Mouse (Mus musculus): Measurements from ENCODE around the gene Card14. TPM values are rescaled to one million over a fixed set of nuclear protein-coding genes. Genes with fewer than 3 reads are reported as not detected.

Card14 gene
- total RNA-seq, 2 experiments from 2014 or later: 0.73 to 0.93 TPM

DNA sequence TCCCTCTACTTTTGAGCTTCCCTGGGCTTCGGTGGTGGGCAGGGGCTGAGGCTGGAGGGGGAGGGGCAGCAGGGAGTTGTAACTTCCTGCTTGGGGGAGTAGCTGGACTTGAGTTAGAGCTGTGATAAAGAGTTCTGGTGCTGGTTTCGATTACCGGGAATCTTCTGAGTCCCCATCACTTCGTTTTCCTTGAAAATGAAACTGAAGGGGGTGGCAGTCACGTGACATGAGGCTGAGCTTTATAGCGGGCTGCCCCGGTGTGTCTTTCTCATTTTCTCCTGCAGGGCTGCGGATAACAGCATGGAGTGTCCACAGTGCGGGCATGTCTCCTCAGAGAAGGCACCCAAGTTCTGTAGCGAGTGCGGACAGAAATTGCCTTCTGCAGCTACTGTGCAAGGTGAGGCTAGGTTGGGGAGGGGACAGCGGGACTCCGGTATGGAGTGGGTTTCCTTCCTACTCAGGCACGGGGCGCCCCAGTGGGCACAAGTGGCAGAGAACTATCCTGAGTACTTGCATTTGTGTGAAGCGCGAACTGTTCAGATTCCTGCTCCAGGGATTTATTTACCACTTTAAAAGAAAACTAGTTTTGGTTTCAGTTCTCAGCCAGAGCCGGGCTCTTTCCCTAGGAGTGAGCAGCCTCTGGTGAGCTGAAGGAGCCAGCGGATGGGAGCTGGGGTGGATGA is 85.4 kb downstream of the Card14 start, which contains the start of gene Rnf213:
Gene Rnf213 (plus strand): TSS at position 301 of the 683 bp plus-strand sequence.
- DNase-seq (ENCODE audit: low spot score in 2 of 2): peak in 1 of 2 experiments; percentile 65

- no peak for DNase-seq (ENCODE audit: low spot score in 2 of 2)
Measured at GRCm38 (mm10) chr11:119393483-119393804, 85.9 kb downstream of the Card14 start.

DNA sequence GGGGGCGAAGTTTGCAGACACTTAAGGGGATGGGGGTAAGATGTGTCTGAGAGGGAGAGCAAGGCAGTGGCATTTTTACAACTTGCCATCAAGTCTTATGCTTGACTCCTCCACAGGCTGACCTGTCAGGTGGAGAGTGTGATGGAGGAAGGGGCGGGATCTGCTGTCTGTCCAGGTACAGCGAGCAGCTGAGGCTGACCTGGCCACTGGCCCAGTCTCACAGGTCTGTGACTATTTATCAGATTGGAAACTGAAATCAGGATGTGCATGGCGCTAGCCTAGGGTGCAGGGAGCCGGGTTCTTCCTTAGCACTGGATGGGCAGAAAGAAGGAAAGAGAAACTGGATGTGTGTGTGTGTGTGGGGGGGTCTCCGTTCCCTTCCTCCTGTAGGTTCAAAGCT is 86.6 kb downstream of the Card14 start:
- no peak for DNase-seq (ENCODE audit: low spot score in 2 of 2)

Small RNA genes lying within 50 kb of the gene (microRNA-seq; reads per million reads assigned to microRNA genes)
- not detected for gene Mir1932

Other genes with a start within 250 kb of the Card14 start
- 10 to 100 TPM; 10.4 to 10.7 TPM for gene Cbx4, start 221.5 kb upstream of the Card14 start, total RNA-seq (2021)
- gene Tbc1d16, start 79.3 kb upstream of the Card14 start, total RNA-seq (2021): 10 to 100 TPM; 23.3 to 23.6 TPM
- under 1 TPM; 0.12 to 0.16 TPM for gene Ccdc40, start 79.2 kb upstream of the Card14 start, total RNA-seq (2021)
- gene Gaa, start 39.9 kb upstream of the Card14 start, total RNA-seq (2021): 10 to 100 TPM; 59.2 to 69.4 TPM
- 100 to 1,000 TPM; 106 to 113 TPM for gene Eif4a3, start 7.7 kb upstream of the Card14 start, total RNA-seq (2021)
- 1 to 10 TPM; 5.9 to 6.5 TPM for gene Sgsh, start 47.8 kb downstream of the Card14 start, total RNA-seq (2021)
- 1 to 10 TPM; 5.3 TPM for gene Slc26a11, start 47.8 kb downstream of the Card14 start, total RNA-seq (2021)
- gene Rnf213, start 85.3 kb downstream of the Card14 start, total RNA-seq (2021): 10 to 100 TPM in 1 of 2 experiments, 1 to 10 TPM in 1; 9.2 to 10.9 TPM
- 10 to 100 TPM; 19.3 to 22.1 TPM for gene Endov, start 183.6 kb downstream of the Card14 start, total RNA-seq (2021)
- gene Nptx1, start 240.0 kb downstream of the Card14 start, total RNA-seq (2021): under 1 TPM; 0.67 to 0.88 TPM